Mouse (Mus musculus) cerebellum, adult 11 months (tissue): ENCODE measurements around the gene Nxf1.
"Not testable (repeated sequence)": the region's sequence is repeated elsewhere in the genome, so short reads cannot be mapped to it uniquely, and the experiment has no call there.

ENCODE experiments used
- DNase-seq: peaks from one replicate; pipeline ENCODE4 v3.0.0; 2022

The Nxf1 gene

DNA sequence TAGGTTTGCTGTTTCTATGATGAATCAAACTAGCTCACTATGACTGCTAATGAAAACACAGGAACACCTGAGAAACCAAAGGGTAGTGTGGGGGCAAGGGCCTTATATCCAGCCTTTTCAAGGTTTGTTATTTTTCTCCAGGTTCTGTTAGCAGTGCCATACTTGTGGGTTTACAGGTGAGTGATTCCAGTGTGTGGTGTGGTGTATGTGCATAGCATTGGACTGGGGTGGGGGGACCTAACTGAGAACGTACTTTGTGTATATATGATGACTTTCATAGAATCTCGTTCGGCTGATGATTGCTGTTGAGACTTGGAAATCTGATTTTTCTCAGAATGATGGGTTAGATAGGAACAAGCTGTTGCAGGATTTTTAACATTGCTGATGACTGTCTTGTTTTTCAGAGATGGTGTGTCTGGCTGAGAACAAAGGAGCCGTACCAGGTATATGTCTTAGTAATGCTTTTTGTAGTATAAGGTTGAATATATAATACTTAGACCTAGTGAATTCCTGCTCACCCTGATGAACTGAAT is 31.7 kb upstream of the Nxf1 start:
- no peak for DNase-seq

DNA sequence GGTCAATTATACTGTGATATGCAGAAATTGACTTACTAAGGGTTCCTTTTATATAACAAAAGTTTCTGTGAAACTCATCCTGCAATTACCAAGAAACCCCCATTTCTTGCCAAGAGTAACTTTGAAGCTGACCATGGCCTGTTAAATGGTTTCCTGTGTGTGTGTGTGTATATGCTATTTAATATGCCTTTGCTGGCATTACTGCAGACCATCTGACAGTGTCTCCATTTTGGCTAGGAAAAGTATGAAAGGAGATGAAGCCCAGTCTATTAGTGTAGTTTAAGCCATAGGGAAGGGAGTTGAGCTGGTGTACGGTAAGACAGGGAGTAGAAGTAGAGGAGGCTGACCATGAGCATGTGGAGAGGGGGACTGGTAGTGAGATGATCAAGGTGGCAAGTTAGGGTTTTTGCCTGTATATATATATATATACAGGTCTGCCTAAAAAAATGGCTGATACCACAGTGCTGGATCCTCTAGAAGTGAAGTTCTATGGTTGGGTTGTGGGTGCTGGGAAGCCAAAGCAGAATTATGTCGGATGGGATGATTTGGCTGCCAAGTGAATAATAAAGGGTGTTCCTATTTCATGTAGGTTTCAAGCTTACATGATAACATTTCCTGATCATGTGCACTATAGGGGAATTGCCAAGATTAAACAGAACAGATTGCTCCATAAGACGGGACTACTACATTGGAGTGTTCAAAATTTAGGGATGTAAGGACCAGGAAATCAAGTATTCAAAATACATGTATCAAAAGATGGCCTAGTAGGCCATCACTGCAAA is 30.1 kb upstream of the Nxf1 start:
- DNase-seq = no peak

DNA sequence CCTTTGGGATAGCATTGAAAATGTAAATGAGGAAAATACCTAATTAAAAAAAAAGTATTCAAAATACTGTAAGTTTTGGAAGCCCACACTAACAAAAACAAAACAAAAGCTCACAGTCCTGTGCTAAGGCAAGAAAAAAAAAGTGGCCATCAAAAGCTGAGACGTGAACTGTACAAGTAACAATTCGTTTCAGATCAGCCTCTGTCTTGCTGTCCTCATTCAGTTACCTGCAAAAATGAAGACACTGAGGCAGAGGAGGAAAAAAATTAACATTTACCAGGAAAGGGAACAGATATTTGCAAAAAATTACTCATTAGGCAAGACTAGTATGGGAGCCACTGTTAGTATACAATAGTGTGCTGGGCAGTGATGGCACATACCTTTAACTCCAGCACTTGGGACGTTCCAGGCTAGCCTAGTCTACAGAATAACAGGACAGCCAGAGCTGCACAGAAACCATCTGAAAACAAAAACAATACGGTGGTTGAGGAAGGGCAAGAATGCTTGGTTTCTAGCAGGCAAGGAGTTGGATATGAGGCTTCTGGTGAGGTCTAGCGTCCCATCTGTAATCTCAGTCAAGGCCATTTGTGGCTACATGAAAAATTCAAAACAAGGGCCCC is 29.3 kb upstream of the Nxf1 start:
- DNase-seq = no peak

DNA sequence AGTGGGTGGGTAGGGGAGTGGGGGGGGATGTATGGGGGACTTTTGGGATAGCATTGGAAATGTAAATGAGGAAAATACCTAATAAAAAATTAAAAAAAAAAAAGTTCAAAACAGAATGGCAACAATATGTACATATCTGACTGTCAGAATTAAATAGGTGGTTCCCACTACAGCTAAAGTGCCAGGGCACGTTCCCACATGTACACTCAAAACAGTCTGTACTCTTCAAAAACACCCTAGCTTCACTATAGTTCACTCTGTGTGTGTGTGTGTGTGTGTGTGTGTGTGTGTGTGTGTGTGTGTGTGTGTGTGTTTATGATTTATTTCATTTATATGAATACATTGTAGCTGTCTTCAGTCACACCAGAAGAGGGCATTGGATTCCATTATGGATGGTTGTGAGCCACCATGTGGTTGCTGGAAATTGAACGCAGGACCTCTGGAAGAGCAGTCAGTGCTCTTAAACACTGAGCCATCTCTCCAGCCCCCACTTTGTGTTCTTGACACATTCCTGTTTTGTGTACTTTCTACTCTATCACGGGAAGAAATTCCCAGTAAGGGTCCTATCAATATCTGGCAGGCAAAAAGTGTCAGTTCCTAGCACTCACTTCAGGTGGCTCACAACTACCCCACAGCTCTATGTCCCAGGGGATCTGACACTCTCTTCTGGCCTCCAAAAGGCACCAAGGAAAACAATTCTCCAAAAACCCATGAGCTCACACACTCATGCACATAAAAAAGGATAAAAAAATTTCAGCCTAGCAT is 28.4 kb upstream of the Nxf1 start:
- not testable (repeated sequence) for DNase-seq

DNA sequence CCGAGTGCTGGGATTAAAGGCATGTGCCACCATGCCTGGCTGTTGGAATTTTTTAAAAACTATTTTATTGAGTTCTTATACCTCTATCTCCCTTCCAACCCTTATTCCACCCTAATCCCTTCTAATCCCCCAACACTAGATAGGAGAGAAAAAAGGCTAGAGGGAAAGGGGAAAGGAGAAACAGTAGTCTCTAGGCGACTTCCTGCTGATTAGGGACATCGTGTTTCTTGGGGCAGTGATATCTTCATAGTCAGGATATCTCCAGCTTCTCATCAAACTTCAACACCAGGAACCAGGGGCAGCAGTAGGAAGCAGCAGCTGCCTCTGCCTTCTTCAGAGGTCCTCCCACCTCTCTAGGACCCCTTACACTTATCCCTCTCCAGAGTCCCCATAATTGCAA is 22.5 kb upstream of the Nxf1 start:
- DNase-seq = no peak

DNA sequence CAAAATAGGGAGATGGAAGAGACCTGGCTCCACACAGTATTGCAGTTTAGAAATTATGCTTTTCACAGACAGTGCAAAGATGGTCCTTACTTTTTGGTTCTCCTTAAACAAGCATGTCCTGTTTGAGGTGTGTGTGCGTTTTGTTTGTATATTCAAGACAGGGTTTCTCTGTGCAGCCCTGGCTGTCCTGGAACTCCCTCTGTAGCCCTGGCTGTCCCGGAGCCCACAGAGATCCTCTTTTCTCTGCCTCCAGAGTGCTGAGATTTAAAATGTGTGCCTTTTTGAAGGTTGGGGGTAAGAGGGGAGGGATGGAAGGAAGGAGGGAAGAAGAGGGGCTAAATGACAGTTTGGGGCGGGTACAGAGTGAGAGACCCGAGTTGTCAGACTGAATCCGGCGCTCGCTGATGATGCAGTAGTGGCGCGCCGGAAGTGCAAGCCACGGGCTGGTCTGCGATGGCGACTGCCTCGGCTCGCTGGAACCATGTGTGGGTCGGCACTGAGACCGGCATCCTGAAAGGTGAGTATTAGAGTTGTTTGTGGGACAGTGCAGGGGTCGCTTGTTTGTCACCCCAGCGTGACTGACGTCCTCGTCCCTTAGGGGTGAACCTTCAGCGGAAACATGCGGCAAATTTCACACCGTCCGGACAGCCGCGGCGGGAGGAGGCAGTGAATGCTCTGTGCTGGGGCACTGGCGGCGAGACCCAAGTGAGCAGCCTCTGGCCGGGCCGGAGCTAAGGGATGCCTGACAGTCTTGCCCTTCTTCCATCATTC is 21.3 kb upstream of the Nxf1 start, which contains the start of gene Wdr74:
Wdr74 (plus strand) TSS at position 439 of the 771 bp plus-strand sequence.
- DNase-seq = peak; percentile 86

DNA sequence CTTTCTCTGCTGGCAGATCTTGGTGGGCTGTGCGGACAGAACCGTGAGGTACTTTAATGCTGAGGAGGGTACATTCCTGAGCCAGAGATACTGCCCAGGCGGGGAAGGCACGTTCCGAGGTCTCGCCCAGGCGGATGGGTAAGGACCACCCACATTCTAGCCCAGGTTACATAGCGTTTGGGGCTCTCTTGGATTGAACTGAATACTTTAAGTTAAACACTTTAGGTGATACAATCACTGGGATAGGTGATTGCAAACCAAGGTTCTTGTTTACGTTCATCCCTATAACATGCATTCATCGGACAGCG is 20.8 kb upstream of the Nxf1 start:
- no peak for DNase-seq

DNA sequence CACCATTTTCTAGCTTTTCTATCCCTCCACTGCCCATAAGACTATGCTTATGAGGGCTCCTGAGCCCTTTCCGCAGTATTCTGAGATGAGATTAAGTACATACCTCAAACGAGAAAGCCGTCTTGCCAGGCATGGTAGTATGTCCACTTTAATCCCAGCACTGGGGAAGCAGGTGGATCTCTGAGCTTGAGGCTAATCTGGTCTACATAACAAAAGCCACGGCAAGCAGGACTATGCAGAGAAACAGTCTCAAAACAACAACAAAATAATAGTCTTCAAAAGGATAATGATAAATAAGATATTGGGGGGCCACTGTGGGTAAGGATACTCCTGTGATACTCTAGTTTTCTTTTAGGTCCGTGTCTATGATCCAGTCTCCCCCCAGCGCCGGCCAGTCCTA is 18.0 kb upstream of the Nxf1 start:
- DNase-seq = no peak

DNA sequence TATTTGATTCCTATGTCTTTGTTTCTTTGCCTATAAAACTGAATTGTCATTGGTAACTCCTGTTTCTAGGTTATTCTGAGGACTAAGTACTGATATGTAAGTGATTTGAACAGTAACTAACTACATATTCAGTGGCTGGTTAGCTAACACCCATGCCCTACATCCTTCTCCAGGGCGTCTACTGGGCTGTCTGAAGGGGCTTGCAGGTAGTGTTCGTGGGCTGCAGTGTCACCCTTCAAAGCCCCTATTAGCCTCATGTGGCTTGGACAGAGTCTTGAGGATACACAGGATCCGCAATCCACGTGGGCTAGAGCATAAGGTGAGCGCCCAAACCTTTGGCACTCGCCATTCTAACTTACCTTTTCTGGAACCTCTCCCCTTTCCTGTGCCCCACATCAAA is 17.2 kb upstream of the Nxf1 start:
- DNase-seq = no peak

DNA sequence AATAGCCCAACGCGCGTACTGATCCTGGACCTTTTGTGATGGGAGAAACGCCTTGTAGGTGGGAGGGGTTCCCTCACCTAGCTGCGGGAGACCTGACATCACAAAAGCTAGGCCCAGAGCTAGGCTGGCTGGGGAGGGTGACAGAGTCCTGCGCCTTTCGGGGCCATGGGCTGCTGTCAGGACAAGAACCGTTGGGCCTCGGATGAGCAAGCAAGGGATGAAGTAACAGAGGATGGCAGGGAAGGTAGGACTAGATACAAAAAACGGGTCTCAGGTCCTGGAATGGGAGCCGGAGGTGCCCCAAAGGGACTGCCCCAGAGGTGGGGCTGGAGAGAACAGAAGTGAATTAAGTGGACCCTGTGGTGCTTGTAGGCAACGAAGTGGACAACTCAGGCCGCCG is 16.3 kb upstream of the Nxf1 start, which contains the start of gene 1700092M07Rik:
1700092M07Rik (plus strand) TSS at position 116 of the 400 bp plus-strand sequence.
- peak; percentile 52 for DNase-seq

DNA sequence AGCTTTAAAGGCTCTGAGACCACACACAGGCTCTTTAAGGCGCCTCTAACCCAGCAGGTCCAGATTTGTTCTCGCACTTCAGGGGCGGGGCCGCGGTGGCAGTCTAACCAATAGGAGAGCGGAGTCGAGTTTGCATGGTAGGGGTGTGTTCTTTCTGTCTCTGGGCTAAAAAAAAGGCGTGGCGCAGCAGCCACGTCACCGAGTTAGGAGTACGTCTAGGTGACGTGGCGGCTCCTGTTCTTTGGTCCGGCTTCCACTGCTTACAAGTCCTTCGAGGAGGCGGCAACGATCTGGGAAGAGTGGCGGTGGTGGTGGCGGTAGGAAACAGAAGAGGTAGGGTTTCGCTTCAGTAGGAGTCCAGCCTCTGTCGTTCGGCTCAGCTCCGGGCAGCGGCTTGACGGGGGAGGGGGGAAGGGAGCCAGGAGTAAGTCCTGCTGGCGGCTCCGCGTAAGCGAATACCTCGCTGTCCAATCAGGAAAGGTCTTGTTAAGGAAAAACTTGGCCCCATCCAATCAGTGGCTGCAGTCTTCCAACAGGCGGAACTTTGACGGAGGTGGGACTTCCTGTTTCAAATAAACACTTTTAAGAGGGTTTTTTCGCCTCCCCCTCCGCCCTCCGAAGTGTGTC is 15.5 kb upstream of the Nxf1 start, which contains the start of gene Stx5a:
Stx5a (plus strand) TSS at position 171 of the 627 bp plus-strand sequence.
- peak; percentile 93 for DNase-seq

DNA sequence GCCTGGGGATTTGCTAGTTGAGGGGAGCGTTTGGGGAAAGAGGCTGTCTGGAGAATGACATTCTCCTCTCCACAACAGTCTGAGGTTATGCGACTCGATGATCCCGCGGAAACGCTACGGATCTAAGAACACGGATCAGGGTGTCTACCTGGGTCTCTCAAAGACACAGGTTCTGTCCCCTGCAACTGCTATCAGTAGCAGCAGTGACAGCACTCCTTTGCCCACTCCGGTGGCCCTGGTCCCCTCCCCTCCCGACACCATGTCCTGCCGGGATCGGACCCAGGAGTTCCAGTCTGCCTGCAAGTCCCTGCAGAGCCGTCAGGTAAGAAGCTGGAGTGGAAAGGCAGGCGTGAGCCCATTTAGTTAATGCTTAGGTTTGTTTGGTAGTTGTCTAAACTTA is 14.7 kb upstream of the Nxf1 start:
- DNase-seq = no peak

DNA sequence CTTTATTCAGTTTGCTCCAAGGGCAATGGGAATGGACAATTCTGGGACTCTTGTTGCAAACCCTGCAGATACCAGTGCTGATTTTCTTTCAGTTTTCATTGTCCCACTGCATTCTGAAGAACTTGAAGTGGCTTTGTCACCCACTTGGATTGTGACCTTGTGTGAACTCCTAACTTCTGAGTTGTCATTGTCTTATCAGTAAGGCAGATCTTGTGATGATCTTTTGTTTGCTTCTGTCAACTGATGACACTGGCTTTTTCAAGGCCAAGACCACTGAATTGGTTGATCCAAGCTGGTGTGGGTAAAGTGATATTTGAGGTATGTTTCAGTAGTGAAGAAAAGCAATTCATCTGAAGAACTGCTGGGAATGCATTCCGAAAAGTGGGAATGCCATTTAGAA is 11.5 kb upstream of the Nxf1 start:
- DNase-seq = no peak

DNA sequence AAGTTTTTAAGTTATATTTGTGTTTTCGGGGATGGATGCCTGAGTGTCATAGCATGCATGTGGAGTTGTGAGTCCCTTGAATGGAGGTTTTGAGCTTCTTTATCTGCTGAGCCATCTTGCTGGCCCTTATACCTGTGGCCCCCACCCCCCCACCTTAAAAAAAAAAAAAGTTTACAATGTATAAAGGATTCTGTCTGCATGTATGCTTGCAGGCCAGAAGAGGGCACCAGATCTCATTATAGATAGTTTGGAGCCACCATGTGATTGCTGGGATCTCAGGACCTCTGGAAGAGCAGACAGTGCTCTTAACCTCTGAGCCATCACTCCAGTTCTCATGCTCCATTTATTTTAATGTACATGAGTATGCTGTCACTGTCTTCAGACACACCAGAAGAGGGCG is 9.5 kb upstream of the Nxf1 start:
- DNase-seq = no peak

DNA sequence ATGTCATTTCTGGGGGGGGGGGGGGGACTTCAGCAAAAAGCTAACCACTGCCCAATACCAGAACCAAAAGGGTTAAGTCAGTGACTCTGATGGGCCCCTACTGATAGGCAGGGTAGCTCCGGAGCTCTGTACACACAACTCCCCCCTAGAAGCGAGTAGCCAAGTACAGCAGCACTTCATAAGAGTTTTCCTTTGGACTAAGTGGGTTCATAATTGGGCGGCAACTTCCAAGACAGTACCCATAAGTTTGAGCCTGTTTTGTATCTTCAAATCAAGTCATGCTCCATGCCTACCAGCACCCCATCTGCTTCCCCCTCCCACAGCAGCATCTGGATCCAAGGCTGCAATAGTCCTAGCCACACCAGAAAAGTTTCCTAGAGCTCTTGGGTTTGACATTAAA is 1.2 kb upstream of the Nxf1 start:
- no peak for DNase-seq

DNA sequence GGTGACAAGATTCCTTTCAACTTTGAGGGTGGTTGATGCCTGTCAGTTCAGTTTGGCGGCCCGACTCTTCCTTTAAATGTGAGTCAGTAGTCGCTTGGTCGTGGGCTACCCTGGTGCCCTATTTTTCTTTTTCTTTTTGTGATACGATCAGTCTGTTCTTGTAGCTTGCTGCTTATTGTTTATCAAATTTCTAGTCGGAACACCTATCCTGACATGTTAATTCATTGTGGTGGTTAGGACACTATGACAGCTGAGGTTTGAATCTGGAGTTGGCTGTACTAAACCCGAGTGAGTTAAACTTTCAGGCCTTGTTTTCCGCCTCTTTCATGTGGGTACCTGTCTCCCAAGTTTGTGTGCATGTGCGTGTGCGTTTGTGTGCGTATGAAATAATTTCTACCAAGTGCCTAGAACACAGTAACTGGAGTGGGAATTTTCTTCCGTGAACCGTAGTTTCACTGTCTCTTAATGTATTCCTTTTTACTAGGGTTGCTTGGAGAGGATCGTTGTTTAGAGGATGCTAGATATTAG is 662 bp downstream of the Nxf1 start:
- no peak for DNase-seq

DNA sequence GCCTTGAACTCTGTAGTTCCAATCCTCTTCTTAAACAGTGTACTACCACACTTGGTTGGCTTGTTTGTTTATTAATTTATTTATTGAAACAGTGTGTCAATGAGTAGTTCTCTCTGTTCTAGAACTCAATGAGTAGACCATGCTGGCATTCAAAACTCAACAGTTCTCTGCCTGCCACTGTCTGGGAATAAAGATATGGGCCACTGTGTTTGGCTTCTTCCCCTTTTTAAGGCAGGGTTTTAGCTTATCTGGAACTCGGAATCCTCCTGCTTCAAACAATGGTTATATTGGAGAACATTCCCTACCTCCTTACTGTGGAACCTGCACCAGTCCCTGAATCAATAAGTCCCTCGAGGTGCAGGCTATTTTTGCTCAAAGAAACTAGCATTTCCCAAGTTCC is 2.0 kb downstream of the Nxf1 start:
- no peak for DNase-seq

DNA sequence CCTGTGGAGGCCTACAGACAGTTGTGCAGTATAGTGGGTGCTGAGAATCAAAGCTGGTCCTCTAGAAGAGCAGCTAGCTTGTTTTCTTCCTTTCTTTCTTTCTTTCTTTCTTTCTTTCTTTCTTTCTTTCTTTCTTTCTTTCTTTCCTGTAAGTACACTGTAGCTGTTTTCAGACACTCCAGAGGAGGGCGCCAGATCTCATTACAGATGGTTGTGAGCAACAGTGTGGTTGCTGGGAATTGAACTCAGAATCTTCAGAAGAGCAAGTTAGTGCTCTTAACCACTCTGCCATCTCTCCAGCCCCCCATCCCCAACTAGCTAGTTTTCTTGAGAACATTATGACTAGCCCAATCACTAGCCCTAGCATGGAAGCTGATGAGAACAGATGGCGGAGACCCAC is 3.9 kb downstream of the Nxf1 start:
- no peak for DNase-seq

DNA sequence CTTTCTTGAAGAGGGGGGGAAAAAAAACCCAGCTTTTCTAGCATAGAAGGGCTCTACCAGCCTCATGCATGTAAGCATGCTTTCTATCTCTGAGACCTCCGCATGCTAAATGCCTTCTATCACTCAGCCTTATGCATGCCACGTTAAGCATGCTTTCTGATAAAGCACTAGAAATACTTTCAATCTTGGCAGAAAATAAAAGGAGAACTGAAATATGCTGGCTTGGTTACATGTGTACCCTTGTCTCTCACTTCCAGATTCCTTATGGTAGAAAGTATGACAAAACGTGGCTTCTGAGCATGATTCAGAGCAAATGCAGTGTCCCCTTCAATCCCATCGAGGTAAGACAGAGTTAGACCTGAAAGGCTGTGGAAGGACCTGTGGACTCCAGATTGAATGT is 6.4 kb downstream of the Nxf1 start:
- no peak for DNase-seq

DNA sequence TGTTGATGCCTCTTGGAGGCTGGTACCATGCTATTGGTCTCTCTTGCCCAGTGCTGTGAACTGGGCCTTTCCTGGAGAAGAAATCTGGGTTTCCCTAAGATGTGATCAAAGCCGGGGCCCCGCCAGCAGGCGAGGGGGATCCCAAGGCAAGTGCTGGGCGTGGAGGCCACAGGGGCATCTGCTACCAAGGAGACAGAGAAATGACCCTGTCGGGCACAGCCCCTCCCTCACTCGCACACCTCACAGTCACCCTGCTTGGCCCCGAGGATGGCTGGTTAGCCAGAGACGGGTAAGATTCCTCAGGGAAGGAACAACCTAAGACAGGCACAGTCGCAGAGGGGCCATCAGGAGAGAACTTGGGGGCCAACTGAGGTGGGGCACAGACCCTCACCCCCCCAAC is 8.7 kb downstream of the Nxf1 start:
- no peak for DNase-seq

DNA sequence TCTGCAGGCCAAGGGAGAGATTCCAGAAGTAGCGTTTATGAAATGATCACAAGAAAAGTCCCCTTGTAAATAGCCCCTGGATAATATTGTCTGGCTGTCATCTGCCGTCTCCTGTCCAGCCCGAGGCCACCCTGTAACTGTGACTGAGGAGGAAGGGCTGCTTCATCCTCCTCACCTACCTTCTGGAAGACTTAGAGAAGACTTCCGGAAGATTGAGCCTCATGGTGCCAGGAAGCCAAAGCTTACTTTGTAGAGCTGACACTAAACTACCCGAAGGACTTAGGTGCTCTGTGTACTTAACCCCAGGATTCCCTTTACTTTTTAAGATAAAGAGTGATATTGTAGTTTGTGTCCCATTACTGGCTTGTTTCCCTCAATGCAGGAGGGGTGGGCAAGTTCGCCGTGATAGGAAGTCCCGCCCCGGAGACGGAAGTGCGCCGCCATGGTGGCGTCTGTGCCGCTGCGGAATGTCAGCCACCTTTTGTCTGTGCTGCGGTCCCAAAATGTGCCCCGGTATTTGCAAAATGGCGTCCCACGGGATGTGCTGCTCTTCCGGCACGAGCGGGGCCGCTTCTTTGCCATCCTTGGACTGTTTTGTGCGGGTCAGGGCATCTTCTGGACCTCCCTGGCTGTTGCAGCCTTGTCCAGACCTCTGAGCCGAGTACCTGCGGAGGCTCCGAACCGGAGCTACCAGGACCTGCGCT is 13.8 kb downstream of the Nxf1 start, which contains the start of gene Tmem223:
Tmem223 (plus strand) TSS at position 430 of the 704 bp plus-strand sequence.
- peak; percentile 71 for DNase-seq
